Mouse (Mus musculus) heart, embryonic 15.5 days (tissue): ENCODE data around the gene R3hdm4. TPM values are rescaled to one million over a fixed set of nuclear protein-coding genes. Genes with fewer than 3 reads are reported as not detected.

Experiments
- ATAC-seq: fragments of 200-750 bp; cut with Nextera tagmentation; replicated peaks from 2 replicates; pipeline ENCODE4 v1.8.0; 2017; ENCODE audit warnings: low read depth, moderate TSS enrichment; ENCODE audit not compliant: insufficient number of reproducible peaks, insufficient read depth, low FRiP score
- H3K27ac ChIP-seq: fragments of 300-500 bp; sonication (generic); 2 replicates; pipeline ENCODE4 v1.5.1; 2015; ENCODE audit warnings: mild to moderate bottlenecking, inconsistent platforms
- H3K27me3 ChIP-seq: fragments of 300-500 bp; sonication (generic); 2 replicates; pipeline ENCODE4 v1.6.1; 2015; ENCODE audit warnings: inconsistent platforms
- H3K36me3 ChIP-seq: fragments of 300-500 bp; sonication (generic); 2 replicates; pipeline ENCODE4 v1.6.1; 2015; ENCODE audit warnings: mild to moderate bottlenecking, inconsistent platforms
- H3K4me1 ChIP-seq: fragments of 300-500 bp; sonication (generic); replicated peaks from 2 replicates; pipeline ENCODE4 v1.6.1; 2015; ENCODE audit warnings: inconsistent platforms
- H3K4me2 ChIP-seq: fragments of 300-500 bp; sonication (generic); 2 replicates; pipeline ENCODE4 v1.6.1; 2015; ENCODE audit warnings: inconsistent platforms, mild to moderate bottlenecking, moderate library complexity
- H3K4me3 ChIP-seq: fragments of 300-500 bp; sonication (generic); 2 replicates; pipeline ENCODE4 v1.5.1; 2015; ENCODE audit warnings: mild to moderate bottlenecking, inconsistent platforms
- H3K9ac ChIP-seq: fragments of 300-500 bp; sonication (generic); 2 replicates; pipeline ENCODE4 v1.6.1; 2015; ENCODE audit warnings: mild to moderate bottlenecking, inconsistent platforms
- H3K9me3 ChIP-seq: fragments of 300-500 bp; sonication (generic); replicated peaks from 2 replicates; pipeline ENCODE4 v1.6.1; 2016; ENCODE audit warnings: inconsistent platforms
- WGBS: fragments of 180-500 bp; shearing (Covaris S2); methylation state at CpG from one replicate; pipeline ENCODE4 v1.1.7; 2015; ENCODE audit warnings: mixed read lengths; 5-methylcytosine and 5-hydroxymethylcytosine counted together
- polyA plus RNA-seq: library from polyadenylated mRNA; unstranded; fragments of >200 nt; fragmentation: Nextera tagmentation; extraction: Ambion mirVana; gene quantifications from 2 replicates; pipeline ENCODE4 v1.2.1, GENCODE M21; 2015

R3hdm4 gene
- polyA plus RNA-seq, 1 experiment from 2014 or later = 95.2 TPM

GRCm38 (mm10) chr10:79930826-79931186 is 9.8 kb upstream of the R3hdm4 start:
- Histone ChIP-seq H3K4me3 (no peak overlapping the region), H3K36me3 (peaks cover 12% of the 10 kb centered on the region), H3K4me2 (no peak overlapping the region), H3K27me3 (no peaks in the 10 kb centered on the region), H3K9ac (no peak overlapping the region), H3K27ac (no peak overlapping the region), H3K4me1 (peaks cover 72% of the 10 kb centered on the region), H3K9me3 (no peaks in the 10 kb centered on the region)
- WGBS = 89% methylated on average over 16 of the region's 16 CpGs
- ATAC-seq = no peak

- Histone ChIP-seq H3K27ac (peak overlapping the region; percentile 12; the same call in 1 of the 2 replicates), H3K4me3 (no peak overlapping the region), H3K27me3 (no peaks in the 10 kb centered on the region), H3K4me1 (peaks cover 70% of the 10 kb centered on the region), H3K9ac (no peak overlapping the region), H3K36me3 (peaks cover 12% of the 10 kb centered on the region), H3K9me3 (no peaks in the 10 kb centered on the region), H3K4me2 (no peak overlapping the region)
- no peak for ATAC-seq
- 80% methylated on average over 18 of the region's 18 CpGs for WGBS
These were observed 9.2 kb upstream of the R3hdm4 start for GRCm38 (mm10) chr10:79929967-79930825.

GRCm38 (mm10) chr10:79928907-79929701 is 8.1 kb upstream of the R3hdm4 start:
- H3K27ac ChIP-seq = peak overlapping the region; percentile 40
- H3K36me3 ChIP-seq = peaks cover 12% of the 10 kb centered on the region
- 0 out of 2 replicates have a peak overlapping the region, but pooled peaks have one; percentile 10 for H3K9ac ChIP-seq
- 26% methylated on average over 9 of the region's 9 CpGs for WGBS
- no peaks in the 10 kb centered on the region for H3K27me3 ChIP-seq
- H3K4me3 ChIP-seq = peak overlapping the region; percentile 83
- ATAC-seq = no peak
- H3K4me1 ChIP-seq = peaks cover 63% of the 10 kb centered on the region
- H3K4me2 ChIP-seq = peak overlapping the region; percentile 80
- no peaks in the 10 kb centered on the region for H3K9me3 ChIP-seq

- H3K4me2 ChIP-seq = peak overlapping the region; percentile 80
- H3K36me3 ChIP-seq = peaks cover 12% of the 10 kb centered on the region
- WGBS = under 1% methylated on average over 29 of the region's 29 CpGs
- no peaks in the 10 kb centered on the region for H3K9me3 ChIP-seq
- peak overlapping the region; percentile 83 for H3K4me3 ChIP-seq
- H3K9ac ChIP-seq = peak overlapping the region; percentile 92
- peak overlapping the region; percentile 95 for H3K27ac ChIP-seq
- H3K4me1 ChIP-seq = peaks cover 54% of the 10 kb centered on the region
- no peak for ATAC-seq
- peaks cover 5% of the 10 kb centered on the region for H3K27me3 ChIP-seq
These were observed 7.2 kb upstream of the R3hdm4 start for GRCm38 (mm10) chr10:79928030-79928694.

- Histone ChIP-seq H3K36me3 (peaks cover 12% of the 10 kb centered on the region), H3K4me1 (peaks cover 47% of the 10 kb centered on the region), H3K9ac (peak overlapping the region; percentile 92), H3K27me3 (peaks cover 12% of the 10 kb centered on the region), H3K4me3 (peak overlapping the region; percentile 83), H3K4me2 (peak overlapping the region; percentile 80), H3K9me3 (no peaks in the 10 kb centered on the region), H3K27ac (peak overlapping the region; percentile 95)
- under 1% methylated on average over 54 of the region's 54 CpGs for WGBS
- ATAC-seq = peak; percentile 39; the same call in 1 of the 2 replicates
These were observed 6.5 kb upstream of the R3hdm4 start for GRCm38 (mm10) chr10:79927324-79928029.

GRCm38 (mm10) chr10:79926491-79927323 is 5.7 kb upstream of the R3hdm4 start, which contains the start of gene Arid3a:
TSS of gene Arid3a (plus strand) at chr10:79927043.
- Histone ChIP-seq H3K9me3 (no peaks in the 10 kb centered on the region), H3K4me1 (peaks cover 43% of the 10 kb centered on the region), H3K4me3 (peak within 1 kb of the TSS; percentile 83), H3K27ac (peak within 1 kb of the TSS; percentile 95), H3K9ac (peak within 1 kb of the TSS; percentile 92), H3K36me3 (peaks cover 10% of the 10 kb centered on the region), H3K4me2 (peak within 1 kb of the TSS; percentile 80), H3K27me3 (peaks cover 20% of the 10 kb centered on the region)
- peak; percentile 61 for ATAC-seq
- WGBS = under 1% methylated on average over 63 of the region's 63 CpGs

GRCm38 (mm10) chr10:79925785-79926490 is 4.9 kb upstream of the R3hdm4 start:
- Histone ChIP-seq H3K9me3 (no peaks in the 10 kb centered on the region), H3K27me3 (peaks cover 28% of the 10 kb centered on the region), H3K4me1 (peaks cover 47% of the 10 kb centered on the region), H3K36me3 (peaks cover 3% of the 10 kb centered on the region; the same call in 1 of the 2 replicates), H3K4me2 (peak overlapping the region; percentile 80), H3K27ac (peak overlapping the region; percentile 95), H3K9ac (peak overlapping the region; percentile 92), H3K4me3 (peak overlapping the region; percentile 83)
- WGBS = 4% methylated on average over 14 of the region's 15 CpGs
- ATAC-seq = no peak

GRCm38 (mm10) chr10:79924998-79925784 is 4.2 kb upstream of the R3hdm4 start:
- WGBS = 11% methylated on average over 29 of the region's 29 CpGs
- H3K27ac ChIP-seq = peak overlapping the region; percentile 95; the same call in 1 of the 2 replicates
- no peak for ATAC-seq

GRCm38 (mm10) chr10:79921572-79921971 is 564 bp upstream of the R3hdm4 start:
- ATAC-seq = no peak
- H3K9ac ChIP-seq = peak overlapping the region; percentile 23; the same call in 1 of the 2 replicates

More at GRCm38 (mm10) chr10:79924998-79925784, 4.2 kb upstream of the R3hdm4 start:
- Histone ChIP-seq H3K27me3 (peaks cover 35% of the 10 kb centered on the region), H3K4me2 (peak overlapping the region; percentile 80), H3K36me3 (no peaks in the 10 kb centered on the region), H3K9me3 (no peaks in the 10 kb centered on the region), H3K4me3 (peak overlapping the region; percentile 83), H3K4me1 (peaks cover 52% of the 10 kb centered on the region), H3K9ac (peak overlapping the region; percentile 92; the same call in 1 of the 2 replicates)

More at GRCm38 (mm10) chr10:79921572-79921971, 564 bp upstream of the R3hdm4 start:
- Histone ChIP-seq H3K4me3 (peak overlapping the region; percentile 38), H3K4me1 (peaks cover 57% of the 10 kb centered on the region), H3K4me2 (peak overlapping the region; percentile 63), H3K36me3 (no peaks in the 10 kb centered on the region), H3K9me3 (no peaks in the 10 kb centered on the region), H3K27ac (no peak overlapping the region), H3K27me3 (peaks cover 65% of the 10 kb centered on the region)
- 4% methylated on average over 34 of the region's 34 CpGs for WGBS
